Mouse (Mus musculus) brain, embryonic 14.5 days (tissue): ENCODE data around the gene Polr2g. TPM values are rescaled to one million over a fixed set of nuclear protein-coding genes. Genes with fewer than 3 reads are reported as not detected.

Experiments
- DNase-seq: peaks from one replicate; pipeline ENCODE4 v3.0.0-alpha.2; 2011; ENCODE audit warnings: low read depth
- CTCF ChIP-seq: fragments of 200-500 bp; IDR thresholded peaks from 2 replicates; pipeline ENCODE4 v1.5.1; 2012; ENCODE audit warnings: inconsistent platforms, mild to moderate bottlenecking, moderate library complexity, borderline replicate concordance; ENCODE audit not compliant: insufficient read depth, insufficient read length; ENCODE audit errors: extremely low read depth
- POLR2A ChIP-seq: fragments of 200-500 bp; IDR thresholded peaks from 2 replicates; pipeline ENCODE4 v1.6.1; 2012; ENCODE audit warnings: mild to moderate bottlenecking, inconsistent platforms, borderline replicate concordance; ENCODE audit not compliant: poor library complexity, insufficient read depth, insufficient read length, severe bottlenecking; ENCODE audit errors: extremely low read depth
- polyA plus RNA-seq: library from polyadenylated mRNA; depleted of rRNA; stranded (reverse); fragments of >200 nt; gene quantifications from 2 replicates; pipeline ENCODE4 v1.2.3, GENCODE M21; 2012; rRNA removed

Polr2g gene
- polyA plus RNA-seq, 1 experiment: 112 TPM

DNA sequence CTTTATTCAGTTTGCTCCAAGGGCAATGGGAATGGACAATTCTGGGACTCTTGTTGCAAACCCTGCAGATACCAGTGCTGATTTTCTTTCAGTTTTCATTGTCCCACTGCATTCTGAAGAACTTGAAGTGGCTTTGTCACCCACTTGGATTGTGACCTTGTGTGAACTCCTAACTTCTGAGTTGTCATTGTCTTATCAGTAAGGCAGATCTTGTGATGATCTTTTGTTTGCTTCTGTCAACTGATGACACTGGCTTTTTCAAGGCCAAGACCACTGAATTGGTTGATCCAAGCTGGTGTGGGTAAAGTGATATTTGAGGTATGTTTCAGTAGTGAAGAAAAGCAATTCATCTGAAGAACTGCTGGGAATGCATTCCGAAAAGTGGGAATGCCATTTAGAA is 53.0 kb downstream of the Polr2g start:
- DNase-seq: no peak
- no peak for TF ChIP-seq CTCF
- no peak for TF ChIP-seq POLR2A

Other genes starting within 250 kb of the Polr2g start
- 6.7 and 8.0 TPM in 2 replicates for gene Slc22a8, start 207.3 kb downstream of the Polr2g start, polyA plus RNA-seq
- 12.2 and 13.2 TPM in 2 replicates for gene Slc22a6, start 180.5 kb downstream of the Polr2g start, polyA plus RNA-seq
- gene Chrm1, start 134.8 kb downstream of the Polr2g start, polyA plus RNA-seq: 1.5 and 2.5 TPM in 2 replicates
- gene Slc3a2, start 75.2 kb downstream of the Polr2g start, polyA plus RNA-seq: 147 and 159 TPM in 2 replicates
- gene Wdr74, start 62.8 kb downstream of the Polr2g start, polyA plus RNA-seq: 57.3 and 65.8 TPM in 2 replicates
- 1.9 and 2.4 TPM in 2 replicates for gene 1700092M07Rik, start 57.9 kb downstream of the Polr2g start, polyA plus RNA-seq
- gene Stx5a, start 57.2 kb downstream of the Polr2g start, polyA plus RNA-seq: 117 TPM in 2 replicates
- 176 and 264 TPM in 2 replicates for gene Nxf1, start 41.5 kb downstream of the Polr2g start, polyA plus RNA-seq
- 224 and 402 TPM in 2 replicates for gene Tmem223, start 27.6 kb downstream of the Polr2g start, polyA plus RNA-seq
- 25.4 and 37.6 TPM in 2 replicates for gene Tmem179b, start 24.1 kb downstream of the Polr2g start, polyA plus RNA-seq
- 27.6 and 29.8 TPM in 2 replicates for gene Taf6l, start 12.2 kb downstream of the Polr2g start, polyA plus RNA-seq
- gene Zbtb3, start 4.0 kb upstream of the Polr2g start, polyA plus RNA-seq: 5.9 and 7.9 TPM in 2 replicates
- 53.6 and 57.3 TPM in 2 replicates for gene Ttc9c, start 20.8 kb upstream of the Polr2g start, polyA plus RNA-seq
- gene Hnrnpul2, start 21.4 kb upstream of the Polr2g start, polyA plus RNA-seq: 59.9 and 85.5 TPM in 2 replicates
- gene AC129217.1, start 31.2 kb upstream of the Polr2g start, polyA plus RNA-seq: 1.1 TPM in 1 of 2 replicates, not detected in the other
- gene Bscl2, start 38.9 kb upstream of the Polr2g start, polyA plus RNA-seq: 92.6 and 101 TPM in 2 replicates
- 187 and 233 TPM in 2 replicates for gene Gng3, start 40.6 kb upstream of the Polr2g start, polyA plus RNA-seq
- gene Lrrn4cl, start 52.2 kb upstream of the Polr2g start, polyA plus RNA-seq: 0.90 and 1.4 TPM in 2 replicates
- gene Ubxn1, start 72.9 kb upstream of the Polr2g start, polyA plus RNA-seq: 105 and 111 TPM in 2 replicates
- 45.4 and 46.9 TPM in 2 replicates for gene Uqcc3, start 82.3 kb upstream of the Polr2g start, polyA plus RNA-seq
- gene Lbhd1, start 85.2 kb upstream of the Polr2g start, polyA plus RNA-seq: 5.5 and 6.8 TPM in 2 replicates
- gene Gm49403, start 85.4 kb upstream of the Polr2g start, polyA plus RNA-seq: not detected in 2 replicates
- gene 1810009A15Rik, start 90.3 kb upstream of the Polr2g start, polyA plus RNA-seq: 43.0 and 52.4 TPM in 2 replicates
- 0.23 and 0.33 TPM in 2 replicates for gene Gm49416, start 90.3 kb upstream of the Polr2g start, polyA plus RNA-seq
- 31.4 and 37.1 TPM in 2 replicates for gene Ints5, start 94.4 kb upstream of the Polr2g start, polyA plus RNA-seq
- 155 and 182 TPM in 2 replicates for gene Ganab, start 99.5 kb upstream of the Polr2g start, polyA plus RNA-seq
- 136 and 174 TPM in 2 replicates for gene B3gat3, start 121.8 kb upstream of the Polr2g start, polyA plus RNA-seq
- gene Rom1, start 130.8 kb upstream of the Polr2g start, polyA plus RNA-seq: 2.4 and 2.5 TPM in 2 replicates
- gene Eml3, start 131.0 kb upstream of the Polr2g start, polyA plus RNA-seq: 14.7 and 17.5 TPM in 2 replicates
- gene Mta2, start 143.3 kb upstream of the Polr2g start, polyA plus RNA-seq: 35.1 and 57.9 TPM in 2 replicates
- 25.3 and 31.5 TPM in 2 replicates for gene Tut1, start 155.3 kb upstream of the Polr2g start, polyA plus RNA-seq
- gene Eef1g, start 168.5 kb upstream of the Polr2g start, polyA plus RNA-seq: 371 and 527 TPM in 2 replicates
- gene Ahnak, start 190.7 kb upstream of the Polr2g start, polyA plus RNA-seq: 2.5 and 6.0 TPM in 2 replicates